Mouse (Mus musculus) ES-CJ7 (cell line): ENCODE results near the gene Plod1.
A peak's percentile ranks its signal among the peaks of the same experiment; 100 is the strongest.

Experiments
- DNase-seq: peaks from one replicate; pipeline ENCODE4 v3.0.0; 2011; ENCODE audit warnings: low read depth, low spot score

The Plod1 gene

GRCm38 (mm10) chr4:147936331-147936954 is at the start of gene Plod1:
Gene Plod1, minus strand, starts transcription at chr4:147936767.
- DNase-seq = peak; percentile 28

GRCm38 (mm10) chr4:147985205-147986132 is 48.9 kb upstream of the Plod1 start, which contains the start of gene Nppb:
Gene Nppb, plus strand, starts transcription at chr4:147985788.
- DNase-seq = peak; percentile 85

GRCm38 (mm10) chr4:147979441-147979860 is 42.9 kb upstream of the Plod1 start:
- no peak for DNase-seq

DNA sequence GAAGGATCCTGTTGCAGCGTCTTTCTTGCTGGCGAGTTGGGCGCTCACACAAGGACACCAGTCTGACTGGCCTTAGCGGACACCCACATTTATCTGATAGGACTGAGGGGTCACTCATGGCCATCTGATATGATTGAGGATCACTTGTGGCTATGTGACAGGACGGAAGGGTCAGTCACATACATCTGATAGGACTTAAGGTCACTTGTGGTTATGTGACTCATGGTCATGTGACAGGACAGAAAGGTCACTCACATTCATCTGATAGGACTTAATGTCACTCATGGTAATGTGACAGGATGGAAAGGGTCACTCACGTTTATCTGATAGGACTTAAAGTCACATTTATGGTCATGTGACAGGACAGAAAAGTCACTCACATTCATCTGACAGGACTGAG is 41.8 kb upstream of the Plod1 start:
- no peak for DNase-seq

GRCm38 (mm10) chr4:147977726-147978125 is 41.2 kb upstream of the Plod1 start:
- DNase-seq = no peak

DNA sequence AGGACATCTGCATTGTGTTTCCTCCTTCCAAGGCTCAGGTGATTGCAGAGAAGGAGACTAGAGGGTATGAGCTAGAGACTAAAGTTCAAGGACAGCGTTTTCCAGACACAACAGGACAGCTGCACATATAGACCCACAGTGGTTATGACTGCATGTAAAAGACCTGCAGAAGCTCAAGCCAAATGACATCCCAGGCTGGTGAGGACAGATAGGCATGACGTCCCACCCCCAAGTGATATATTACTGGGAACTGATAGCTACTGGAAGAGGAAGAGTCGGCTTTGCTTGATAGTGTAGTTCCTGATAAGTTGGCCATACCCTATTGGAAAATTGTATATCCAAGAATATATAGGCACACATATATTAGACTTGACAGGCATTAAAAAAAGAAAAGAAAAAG is 39.7 kb upstream of the Plod1 start:
- no peak for DNase-seq

GRCm38 (mm10) chr4:147969337-147969736 is 32.8 kb upstream of the Plod1 start:
- DNase-seq = no peak

DNA sequence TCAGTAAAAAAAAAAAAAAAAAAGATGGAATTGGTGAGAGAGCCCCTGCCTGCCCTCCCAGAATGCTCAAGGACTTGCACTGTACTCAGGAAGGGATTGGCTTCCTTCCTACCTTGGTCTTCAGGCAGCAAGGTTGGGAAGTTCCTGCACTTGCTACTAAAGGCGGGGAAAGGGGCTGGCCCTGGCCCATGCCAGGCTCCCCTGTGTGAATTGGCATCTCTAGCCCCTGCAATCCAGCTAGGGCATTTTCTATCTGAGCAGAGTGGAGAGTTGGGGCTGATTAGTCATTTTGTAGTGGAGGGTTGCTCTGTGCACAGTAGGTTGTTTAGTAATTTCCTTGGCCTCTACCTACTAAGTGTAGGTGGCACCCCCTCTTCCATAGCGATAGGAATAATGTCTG is 32.2 kb upstream of the Plod1 start:
- no peak for DNase-seq

GRCm38 (mm10) chr4:147965712-147966111 is 29.1 kb upstream of the Plod1 start:
- DNase-seq = no peak

DNA sequence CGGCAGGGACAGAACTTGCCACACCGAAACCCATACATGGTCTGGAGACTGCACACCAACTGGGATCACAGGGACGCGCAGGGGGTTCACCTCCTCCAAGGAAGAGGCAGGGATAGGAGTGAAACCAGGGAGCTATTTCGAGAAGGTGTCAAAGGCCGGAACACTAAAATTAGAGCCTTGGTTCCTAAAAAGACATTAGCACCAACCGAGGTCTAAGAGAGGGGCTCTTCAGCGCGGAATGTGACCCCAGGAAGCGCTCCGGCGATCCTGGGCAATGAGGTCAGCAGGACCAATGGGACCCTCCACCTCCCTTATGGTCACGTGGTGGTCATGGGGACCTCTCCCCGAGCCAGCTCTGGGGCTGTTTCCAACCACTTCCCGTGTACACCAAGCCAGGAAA is 27.1 kb upstream of the Plod1 start:
- no peak for DNase-seq

- DNase-seq = no peak
Observed at GRCm38 (mm10) chr4:147962781-147963180, 26.2 kb upstream of the Plod1 start.

DNA sequence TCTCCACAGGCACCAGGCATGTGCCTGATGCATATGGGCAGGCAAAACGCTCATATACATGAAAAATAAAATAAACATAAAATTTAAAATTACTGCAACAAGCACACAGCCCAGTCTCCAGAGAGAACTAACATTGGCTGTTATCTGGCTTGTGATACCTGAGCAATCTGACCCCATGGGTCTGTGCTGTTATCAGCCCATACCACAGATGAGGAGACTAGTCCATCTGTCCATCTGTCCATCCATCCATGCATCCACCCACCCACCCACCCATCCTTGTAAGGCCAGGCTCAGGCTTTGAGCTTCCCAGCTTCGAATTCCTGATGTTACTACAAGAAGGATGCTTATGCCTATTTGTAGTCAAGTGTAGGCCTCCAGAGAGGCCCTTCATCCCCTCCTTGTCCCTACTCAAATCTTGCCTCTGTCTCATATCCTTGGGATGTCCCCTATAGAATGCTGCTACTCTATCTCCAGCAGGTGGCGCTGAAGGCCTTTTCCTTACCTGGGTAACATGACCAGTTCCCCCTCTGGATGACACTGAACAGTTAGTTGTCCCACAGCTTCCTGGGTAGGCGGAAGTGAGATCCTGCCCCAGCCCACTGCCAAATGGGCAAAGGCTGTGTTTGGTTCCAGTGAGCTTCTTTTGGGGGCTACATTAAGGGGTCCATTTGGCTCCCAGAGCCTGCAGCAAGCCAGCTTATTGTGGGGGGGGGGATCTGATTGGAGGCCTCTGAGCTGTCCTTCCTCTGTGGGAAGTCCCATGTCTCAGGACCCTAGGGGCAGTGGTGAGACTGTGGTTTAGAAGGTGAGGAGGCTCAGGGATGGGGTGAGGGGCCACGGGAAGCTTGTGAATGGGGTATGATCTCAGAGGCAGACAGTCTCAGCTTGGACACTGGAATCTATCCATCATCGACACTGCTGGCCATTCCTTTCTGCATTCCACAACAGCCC is 23.6 kb upstream of the Plod1 start:
- peak; percentile 84 for DNase-seq

DNA sequence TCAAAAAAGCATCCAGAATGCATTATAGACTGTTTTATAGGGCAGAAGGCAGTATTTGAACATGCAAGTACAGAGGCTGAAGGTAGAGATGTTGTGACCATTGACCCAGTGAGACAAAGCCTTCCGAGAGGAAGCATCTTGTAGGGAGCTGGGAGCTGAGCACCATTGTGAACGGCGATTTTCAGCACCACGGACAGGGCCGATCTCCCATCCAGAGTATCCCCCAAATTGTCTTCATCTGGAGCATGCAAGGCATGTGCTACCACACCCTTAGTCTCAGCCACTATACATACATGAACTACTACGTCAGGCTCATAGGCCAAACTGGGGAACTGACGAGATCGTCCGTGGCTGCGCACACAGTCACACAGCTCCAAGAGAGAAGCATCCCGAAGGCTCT is 20.6 kb upstream of the Plod1 start:
- DNase-seq = peak; percentile 58

DNA sequence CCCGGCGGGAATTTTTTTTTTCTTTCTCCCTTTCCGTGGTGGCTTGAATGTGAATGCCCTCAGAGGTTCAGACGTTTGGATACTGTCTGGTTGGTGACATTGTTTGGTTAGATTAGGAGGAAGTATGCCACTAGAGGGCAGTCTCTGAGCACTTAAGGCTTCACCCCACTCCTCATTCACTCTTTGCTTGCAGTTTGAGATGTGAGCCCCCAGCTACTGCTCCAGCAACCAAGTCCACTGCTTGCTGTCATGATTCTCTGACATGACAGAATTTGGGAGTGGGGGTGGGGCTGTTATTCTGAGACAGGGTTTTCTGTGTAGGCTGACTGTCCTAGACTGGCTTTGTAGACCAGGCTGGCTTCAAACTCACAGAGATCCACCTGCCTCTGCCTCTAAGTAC is 17.0 kb upstream of the Plod1 start:
- peak; percentile 86 for DNase-seq

DNA sequence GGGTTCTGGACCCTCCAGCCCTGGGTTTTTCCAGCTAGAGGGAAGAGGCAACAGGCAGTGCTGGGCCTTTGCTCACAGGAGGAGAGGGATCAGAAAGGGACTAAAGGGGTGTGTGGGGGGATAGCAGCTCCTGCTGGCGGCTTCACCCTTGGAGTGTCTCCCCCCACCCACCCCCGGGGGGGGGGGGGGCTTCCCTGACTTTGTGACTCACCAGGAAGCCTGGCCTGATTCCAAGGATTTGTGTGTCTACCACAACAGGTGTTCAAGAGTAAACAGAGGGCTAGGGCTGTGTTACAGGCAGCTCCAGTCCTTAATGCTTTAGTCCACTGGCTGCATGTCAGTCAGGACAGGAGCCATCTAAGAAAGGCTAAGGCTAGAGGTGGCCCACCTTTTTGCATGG is 10.9 kb upstream of the Plod1 start:
- DNase-seq = no peak

- DNase-seq = peak; percentile 43
Observed at GRCm38 (mm10) chr4:147943005-147943404, 6.4 kb upstream of the Plod1 start.

GRCm38 (mm10) chr4:147941045-147942020 is 4.8 kb upstream of the Plod1 start:
- no peak for DNase-seq

- DNase-seq = peak; percentile 90
Observed at GRCm38 (mm10) chr4:147940576-147941044, 4.0 kb upstream of the Plod1 start, which contains the start of gene 2510039O18Rik. Gene 2510039O18Rik, plus strand, starts transcription at chr4:147940895.

GRCm38 (mm10) chr4:147940111-147940510 is 3.5 kb upstream of the Plod1 start:
- DNase-seq = no peak
